Mouse (Mus musculus) A20 (cell line): ENCODE data around the gene Ms4a4b.
"Not testable (repeated sequence)": the region's sequence is repeated elsewhere in the genome, so short reads cannot be mapped to it uniquely, and the experiment has no call there.

Experiments used
- DNase-seq: peaks from one replicate; pipeline ENCODE4 v3.0.0-alpha.2; 2011; ENCODE audit warnings: low read depth, low spot score

Gene Ms4a4b

DNA sequence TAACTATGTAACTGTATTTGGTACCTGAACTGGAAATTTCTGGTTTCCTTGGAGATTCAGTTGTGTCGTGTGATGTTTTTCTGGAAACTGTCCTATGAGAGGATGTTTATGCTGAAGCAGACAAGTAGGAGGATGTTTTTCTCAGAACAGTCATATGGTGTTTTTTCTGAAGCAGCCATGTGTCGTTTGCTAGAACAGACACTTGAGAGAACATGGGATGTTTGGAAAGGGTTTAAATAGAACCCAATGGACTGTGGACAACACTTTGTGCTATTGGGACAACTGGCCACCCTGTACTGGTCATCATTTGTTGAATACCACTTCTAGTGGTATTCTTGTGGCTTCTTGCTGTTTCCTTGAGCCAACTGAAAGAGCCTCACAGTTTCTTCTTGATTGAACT is 42.4 kb downstream of the Ms4a4b start, which contains the start of gene Gm8369:
Gene Gm8369 (plus strand): TSS at position 193 of the 400 bp plus-strand sequence.
- DNase-seq, result no peak

DNA sequence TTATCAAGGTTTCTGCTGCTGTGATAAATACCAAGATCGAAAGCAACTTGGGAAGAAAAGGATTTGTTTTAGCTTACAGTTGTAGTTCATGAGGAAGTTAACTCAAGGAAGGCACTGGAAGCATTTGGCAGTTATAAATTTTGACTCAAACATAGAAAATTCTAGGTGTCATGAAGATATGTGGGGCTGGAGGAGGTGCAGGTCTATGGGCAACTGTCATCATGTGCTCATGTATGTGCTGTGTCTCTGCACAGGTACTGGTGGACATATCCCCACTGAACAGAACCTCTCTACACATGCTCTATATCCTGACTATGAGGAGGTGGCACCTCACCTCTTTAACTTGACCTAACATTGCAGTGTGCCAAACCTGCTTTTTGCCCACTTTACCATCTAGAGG is 43.2 kb downstream of the Ms4a4b start:
- no peak for DNase-seq

DNA sequence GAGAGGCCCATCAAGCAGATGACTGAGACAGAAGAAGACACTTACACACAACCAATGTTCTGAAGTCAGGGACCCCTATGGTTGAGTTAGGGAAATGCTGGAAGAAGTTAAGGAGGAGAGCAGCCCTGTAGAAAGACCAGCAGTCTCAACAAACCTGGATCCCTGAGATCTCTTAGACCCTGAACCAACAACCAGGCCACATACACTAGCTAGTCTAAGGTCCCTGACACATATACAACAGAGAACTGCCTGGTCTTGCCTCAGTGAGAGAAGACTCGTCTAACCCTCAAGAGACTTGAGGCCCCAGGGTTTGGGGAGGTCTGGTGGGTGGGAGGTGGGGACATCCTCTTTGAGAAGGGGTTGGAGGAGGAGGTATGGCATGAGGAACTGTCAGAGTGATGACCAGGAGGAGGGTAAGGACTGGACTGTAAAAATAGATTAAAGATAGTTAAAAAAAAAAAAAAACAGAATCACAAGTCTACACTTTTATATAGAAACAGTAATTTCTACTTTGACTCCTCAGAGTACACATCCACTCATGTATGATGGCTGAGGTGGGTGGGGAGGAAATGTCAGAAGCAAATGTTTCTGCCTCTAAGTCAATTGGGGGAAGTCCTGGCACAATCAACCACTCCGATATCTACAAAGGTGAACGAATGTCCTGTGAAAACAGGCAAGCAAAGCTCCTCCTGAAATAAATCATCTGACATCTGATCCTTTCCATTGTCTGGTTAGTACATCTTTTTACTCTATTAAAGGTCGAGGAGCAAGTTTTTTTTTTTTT is 48.2 kb downstream of the Ms4a4b start:
- no peak for DNase-seq

DNA sequence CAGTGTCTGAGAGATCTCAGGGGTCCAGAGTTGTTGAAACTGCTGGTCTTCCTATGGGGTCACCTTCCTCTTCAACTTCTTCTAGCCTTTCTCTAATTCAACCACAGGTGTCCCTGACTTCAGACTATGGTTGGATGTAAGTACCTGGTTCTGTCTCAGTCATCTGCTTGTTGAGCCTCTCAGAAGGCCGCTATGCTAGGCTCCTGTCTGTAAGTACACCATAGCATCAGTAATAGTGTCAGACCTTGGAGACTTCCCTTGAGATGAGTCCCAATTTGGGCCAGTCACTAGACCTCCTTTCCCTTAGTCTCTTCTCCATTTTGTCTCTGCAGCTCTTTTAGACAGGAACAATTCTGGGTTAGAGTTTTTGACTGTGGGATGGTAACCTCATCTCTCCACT is 49.3 kb downstream of the Ms4a4b start:
- no peak for DNase-seq

DNA sequence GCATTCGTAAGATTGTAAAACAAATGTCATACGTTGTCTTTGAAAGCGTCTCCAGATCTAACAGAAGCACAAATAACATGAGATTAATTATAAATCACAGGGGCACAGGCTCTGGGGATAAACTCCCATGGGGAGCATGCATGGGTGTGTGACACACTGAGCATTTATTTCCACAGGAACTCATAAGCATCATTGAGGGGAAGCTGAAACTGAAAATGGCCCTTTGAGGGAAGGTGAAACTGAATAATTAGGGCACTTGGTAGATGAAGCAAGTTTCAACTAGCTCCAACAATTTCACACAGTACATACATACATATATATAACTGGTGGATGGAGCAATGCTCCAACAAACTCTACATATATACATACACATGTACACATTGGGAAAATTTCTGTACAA is 51.2 kb downstream of the Ms4a4b start:
- DNase-seq, result no peak

- DNase-seq, result no peak
These were observed 53.0 kb downstream of the Ms4a4b start for GRCm38 (mm10) chr19:11496361-11496760.

GRCm38 (mm10) chr19:11497300-11497699 is 53.9 kb downstream of the Ms4a4b start:
- not testable (repeated sequence) for DNase-seq

DNA sequence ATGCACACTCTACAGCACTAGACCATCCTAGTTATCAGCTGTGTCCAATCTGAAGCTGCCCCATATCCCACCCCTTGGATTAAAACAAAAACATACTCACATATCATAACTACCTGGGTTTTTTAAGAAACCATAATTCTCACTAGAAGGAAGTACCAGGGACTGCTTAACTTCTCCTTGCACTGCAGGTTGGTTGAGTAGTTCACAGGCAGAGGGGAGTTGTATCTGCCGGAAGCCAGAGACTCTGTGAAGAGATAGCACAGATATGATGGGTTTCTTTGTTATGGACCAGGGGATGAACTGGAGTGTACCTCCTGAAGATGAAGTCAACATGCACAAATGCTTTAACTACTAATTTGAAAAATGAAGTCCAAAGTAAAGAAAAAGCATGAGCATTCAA is 57.4 kb downstream of the Ms4a4b start:
- DNase-seq, result no peak

DNA sequence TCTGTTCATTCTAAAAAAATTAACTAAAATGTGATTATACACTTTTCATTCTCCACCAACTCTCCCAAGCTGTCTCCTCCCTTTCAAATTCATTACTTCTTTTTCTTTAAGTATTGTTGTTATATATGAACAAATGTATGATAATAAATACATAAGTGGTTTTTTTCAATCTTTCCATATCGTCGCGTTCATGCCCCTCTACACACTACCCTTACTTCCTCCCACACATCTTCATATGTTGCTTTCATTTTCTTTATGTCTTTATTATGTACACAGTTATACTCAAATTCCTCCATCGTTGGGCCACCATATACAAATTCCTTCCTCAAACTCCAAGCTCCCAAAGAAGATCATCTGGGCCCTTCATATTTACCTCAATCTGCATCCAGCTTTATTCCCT is 58.0 kb downstream of the Ms4a4b start:
- DNase-seq, result no peak

- no peak for DNase-seq
These were observed 61.5 kb downstream of the Ms4a4b start for GRCm38 (mm10) chr19:11504857-11505256.

- DNase-seq, result no peak
These were observed 70.1 kb downstream of the Ms4a4b start for GRCm38 (mm10) chr19:11513458-11513857.

DNA sequence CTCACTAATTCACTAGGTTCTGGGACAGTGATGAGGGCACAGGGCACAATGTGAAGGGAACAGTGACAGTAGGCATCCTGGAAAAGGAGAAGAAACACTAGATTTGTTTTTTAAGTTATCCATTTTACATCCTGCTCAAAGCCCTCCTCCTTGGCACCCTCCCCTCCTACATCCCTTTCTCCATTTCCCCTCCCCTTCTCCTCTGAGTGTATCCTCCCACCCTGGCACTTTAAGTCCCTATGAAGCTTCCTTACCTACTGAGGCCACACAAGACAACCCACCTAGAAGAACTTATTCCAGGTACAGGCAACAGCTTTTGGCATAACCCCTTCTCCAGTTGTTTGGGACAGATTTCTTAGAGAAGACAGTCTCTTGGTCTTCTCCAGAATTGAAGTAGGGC is 72.9 kb downstream of the Ms4a4b start, which contains the start of gene Ms4a6b:
Gene Ms4a6b (plus strand): TSS at position 267 of the 400 bp plus-strand sequence.
- no peak for DNase-seq
